Mouse (Mus musculus): ENCODE data around the gene Sox13. TPM values are rescaled to one million over a fixed set of nuclear protein-coding genes. Genes with fewer than 3 reads are reported as not detected.

Gene Sox13
- polyA plus RNA-seq, 1 experiment from 2014 or later, result 14.8 TPM

DNA sequence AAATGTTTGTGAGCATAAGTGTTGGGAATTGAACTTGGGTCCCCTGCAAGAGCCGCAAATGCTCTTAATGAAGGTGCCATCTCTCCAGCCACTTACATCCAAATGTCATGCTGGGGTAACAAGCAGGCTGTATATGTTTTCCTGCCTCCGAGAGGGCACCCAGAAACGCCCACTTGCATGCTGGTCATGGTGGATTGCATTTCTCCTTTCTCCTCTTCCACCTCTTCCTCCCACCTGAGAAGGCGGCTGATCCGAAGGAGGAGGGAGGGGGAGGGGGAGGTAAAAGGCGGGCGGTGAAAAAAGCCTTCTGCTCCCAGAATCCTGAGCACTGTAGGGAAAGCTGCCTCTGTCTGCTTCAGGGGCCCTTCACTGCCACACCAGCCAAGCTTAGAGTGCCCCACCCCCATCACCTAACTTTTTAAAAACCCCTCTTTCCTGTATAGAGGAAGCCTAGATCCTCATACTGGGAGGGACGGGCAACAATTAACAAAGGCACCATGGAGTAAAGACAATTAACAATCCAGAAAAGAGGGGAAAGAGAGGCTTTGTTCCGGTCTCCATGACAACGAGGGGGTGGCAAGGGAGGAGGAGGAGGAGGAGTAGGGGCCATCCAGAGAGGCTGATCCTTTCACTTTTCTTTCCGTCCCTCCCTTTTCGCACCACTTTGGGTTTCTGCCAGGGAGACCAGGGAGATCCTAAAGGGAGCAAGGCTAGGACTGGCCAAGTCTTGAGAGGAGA lies 10.0 kb upstream of the Sox13 start:
- WGBS, result 11% methylated on average over 9 of the region's 12 CpGs
- Histone ChIP-seq H3K9ac (replicated peaks; ENCODE audit: low read depth) (no peak overlapping the region), H3K27ac (ENCODE audit: low read length) (no peak overlapping the region), H3K4me2 (replicated peaks; ENCODE audit: low read depth, low read length) (peak overlapping the region; percentile 54), H3K4me1 (ENCODE audit: insufficient read depth, low read depth, low read length) (no peaks in the 10 kb centered on the region), H3K27me3 (replicated peaks; ENCODE audit: insufficient read depth, low read length) (no peaks in the 10 kb centered on the region), H3K4me3 (ENCODE audit: low read depth, low read length) (peak overlapping the region; percentile 29), H3K9me3 (ENCODE audit: low read length) (peaks cover 7% of the 10 kb centered on the region; the same call in 1 of the 2 replicates), H3K36me3 (ENCODE audit: insufficient read depth, low read length) (no peaks in the 10 kb centered on the region)
- peak; percentile 73 for DNase-seq (ENCODE audit: low spot score)
- no peak for TF ChIP-seq CTCF (IDR thresholded peaks at IDR 0.05)
- peak; percentile 78 for ATAC-seq

- no peak for ATAC-seq
- Histone ChIP-seq H3K36me3 (ENCODE audit: insufficient read depth, low read length) (no peaks in the 10 kb centered on the region), H3K4me3 (ENCODE audit: low read depth, low read length) (no peak overlapping the region), H3K9me3 (ENCODE audit: low read length) (peaks cover 7% of the 10 kb centered on the region; the same call in 1 of the 2 replicates), H3K4me1 (ENCODE audit: insufficient read depth, low read depth, low read length) (no peaks in the 10 kb centered on the region), H3K4me2 (replicated peaks; ENCODE audit: low read depth, low read length) (no peak overlapping the region), H3K9ac (replicated peaks; ENCODE audit: low read depth) (no peak overlapping the region), H3K27ac (ENCODE audit: low read length) (no peak overlapping the region), H3K27me3 (replicated peaks; ENCODE audit: insufficient read depth, low read length) (no peaks in the 10 kb centered on the region)
- no peak for DNase-seq (ENCODE audit: low spot score)
- WGBS, result 16% methylated on average over 2 of the region's 2 CpGs
- TF ChIP-seq EP300 (IDR thresholded peaks at IDR 0.05), result no peak
Observed at GRCm38 (mm10) chr1:133432566-133432965, 8.4 kb upstream of the Sox13 start.

GRCm38 (mm10) chr1:133431133-133431532 lies 7.0 kb upstream of the Sox13 start:
- DNase-seq (ENCODE audit: low spot score), result no peak
- H3K9me3 ChIP-seq (ENCODE audit: low read length), result peaks cover 7% of the 10 kb centered on the region; the same call in 1 of the 2 replicates
- no peaks in the 10 kb centered on the region for H3K36me3 ChIP-seq (ENCODE audit: insufficient read depth, low read length)
- no peak overlapping the region for H3K4me2 ChIP-seq (replicated peaks; ENCODE audit: low read depth, low read length)
- no peak for TF ChIP-seq CTCF (IDR thresholded peaks at IDR 0.05)
- no peak for TF ChIP-seq EP300 (IDR thresholded peaks at IDR 0.05)
- H3K4me3 ChIP-seq (ENCODE audit: low read depth, low read length), result no peak overlapping the region
- WGBS, result 69% methylated on average over 2 of the region's 2 CpGs
- H3K27ac ChIP-seq (ENCODE audit: low read length), result no peak overlapping the region
- no peaks in the 10 kb centered on the region for H3K4me1 ChIP-seq (ENCODE audit: insufficient read depth, low read depth, low read length)
- ATAC-seq, result no peak
- H3K9ac ChIP-seq (replicated peaks; ENCODE audit: low read depth), result no peak overlapping the region
- no peaks in the 10 kb centered on the region for H3K27me3 ChIP-seq (replicated peaks; ENCODE audit: insufficient read depth, low read length)

- DNase-seq (ENCODE audit: low spot score) (no peak), ATAC-seq (0 out of 2 replicates have a peak, but pooled peaks have one; percentile 1)
- Histone ChIP-seq H3K4me1 (ENCODE audit: insufficient read depth, low read depth, low read length) (no peaks in the 10 kb centered on the region; the same call in 1 of the 2 replicates), H3K9ac (replicated peaks; ENCODE audit: low read depth) (no peak overlapping the region), H3K27me3 (replicated peaks; ENCODE audit: insufficient read depth, low read length) (no peaks in the 10 kb centered on the region), H3K9me3 (ENCODE audit: low read length) (no peaks in the 10 kb centered on the region; the same call in 1 of the 2 replicates), H3K4me3 (ENCODE audit: low read depth, low read length) (no peak overlapping the region; the same call in 1 of the 2 replicates), H3K4me2 (replicated peaks; ENCODE audit: low read depth, low read length) (peak overlapping the region; percentile 99; the same call in 1 of the 2 replicates), H3K27ac (ENCODE audit: low read length) (no peak overlapping the region), H3K36me3 (ENCODE audit: insufficient read depth, low read length) (no peaks in the 10 kb centered on the region)
- 62% methylated on average over 4 of the region's 4 CpGs for WGBS
- TF ChIP-seq EP300 (IDR thresholded peaks at IDR 0.05), result no peak
- TF ChIP-seq CTCF (IDR thresholded peaks at IDR 0.05), result no peak
Observed at GRCm38 (mm10) chr1:133424547-133425140, 467 bp upstream of the Sox13 start.

GRCm38 (mm10) chr1:133423166-133423542 lies 1.0 kb downstream of the Sox13 start:
- no peak for DNase-seq (ENCODE audit: low spot score)
- TF ChIP-seq EP300 (IDR thresholded peaks at IDR 0.05), result no peak
- TF ChIP-seq CTCF (IDR thresholded peaks at IDR 0.05), result no peak
- Histone ChIP-seq H3K9me3 (ENCODE audit: low read length) (no peaks in the 10 kb centered on the region), H3K4me3 (ENCODE audit: low read depth, low read length) (peak overlapping the region; percentile 79), H3K4me2 (replicated peaks; ENCODE audit: low read depth, low read length) (peak overlapping the region; percentile 99), H3K27ac (ENCODE audit: low read length) (peak overlapping the region; percentile 87), H3K4me1 (ENCODE audit: insufficient read depth, low read depth, low read length) (peaks cover 13% of the 10 kb centered on the region), H3K27me3 (replicated peaks; ENCODE audit: insufficient read depth, low read length) (no peaks in the 10 kb centered on the region), H3K9ac (replicated peaks; ENCODE audit: low read depth) (peak overlapping the region; percentile 86), H3K36me3 (ENCODE audit: insufficient read depth, low read length) (no peaks in the 10 kb centered on the region)
- WGBS, result under 1% methylated on average over 31 of the region's 31 CpGs
- peak; percentile 7; the same call in 1 of the 2 replicates for ATAC-seq

GRCm38 (mm10) chr1:133422615-133423161 lies 1.5 kb downstream of the Sox13 start:
- no peaks in the 10 kb centered on the region for H3K36me3 ChIP-seq (ENCODE audit: insufficient read depth, low read length)
- H3K4me1 ChIP-seq (ENCODE audit: insufficient read depth, low read depth, low read length), result peaks cover 17% of the 10 kb centered on the region
- peak; percentile 61 for DNase-seq (ENCODE audit: low spot score)
- peak overlapping the region; percentile 86 for H3K9ac ChIP-seq (replicated peaks; ENCODE audit: low read depth)
- peak overlapping the region; percentile 87 for H3K27ac ChIP-seq (ENCODE audit: low read length)
- peak; percentile 28 for TF ChIP-seq CTCF (IDR thresholded peaks at IDR 0.05)
- TF ChIP-seq EP300 (IDR thresholded peaks at IDR 0.05), result peak; percentile 51; the same call in 1 of the 2 replicates
- peak overlapping the region; percentile 99 for H3K4me2 ChIP-seq (replicated peaks; ENCODE audit: low read depth, low read length)
- H3K4me3 ChIP-seq (ENCODE audit: low read depth, low read length), result peak overlapping the region; percentile 79
- no peaks in the 10 kb centered on the region for H3K27me3 ChIP-seq (replicated peaks; ENCODE audit: insufficient read depth, low read length)
- WGBS, result 1% methylated on average over 29 of the region's 29 CpGs
- no peaks in the 10 kb centered on the region for H3K9me3 ChIP-seq (ENCODE audit: low read length)
- peak; percentile 13 for ATAC-seq
